Mouse (Mus musculus) heart, embryonic 14.5 days (tissue): ENCODE data around the gene Polg. TPM values are rescaled to one million over a fixed set of nuclear protein-coding genes. Genes with fewer than 3 reads are reported as not detected.

Source experiments
- ATAC-seq: fragments of 200-750 bp; cut with Nextera tagmentation; 2 replicates; pipeline ENCODE4 v1.8.0; 2017; ENCODE audit warnings: low read depth, moderate TSS enrichment; ENCODE audit not compliant: insufficient number of reproducible peaks, insufficient read depth, low FRiP score
- H3K27ac ChIP-seq, 2 experiments: fragments of 200-500 bp in 1 of 2; fragments of 300-500 bp in 1 of 2; sonication (generic) in 1 of 2; replicated peaks in 1 of 2; 2 replicates each; pipeline ENCODE4 v1.5.1; 2012 to 2014; ENCODE audit warnings: low read depth in 2 of 2, low read length in 2 of 2, control low read depth in 1 of 2, mild to moderate bottlenecking in 1 of 2, mixed read lengths in 1 of 2; ENCODE audit not compliant: control insufficient read depth in 1 of 2, insufficient read depth in 1 of 2
- H3K27me3 ChIP-seq: fragments of 300-500 bp; sonication (generic); 2 replicates; pipeline ENCODE4 v1.6.1; 2014; ENCODE audit warnings: mild to moderate bottlenecking, low read length, control low read depth; ENCODE audit not compliant: control insufficient read depth, insufficient read depth
- H3K36me3 ChIP-seq: fragments of 300-500 bp; sonication (generic); 2 replicates; pipeline ENCODE4 v1.6.1; 2014; ENCODE audit warnings: mild to moderate bottlenecking, control low read depth, low read length, mixed read lengths; ENCODE audit not compliant: control insufficient read depth, insufficient read depth
- H3K4me1 ChIP-seq, 2 experiments: fragments of 200-500 bp in 1 of 2; fragments of 300-500 bp in 1 of 2; sonication (generic) in 1 of 2; 2 replicates each; pipeline ENCODE4 v1.6.1; 2012 to 2014; ENCODE audit warnings: low read length in 2 of 2, control low read depth in 1 of 2, mixed read lengths in 1 of 2; ENCODE audit not compliant: control insufficient read depth in 2 of 2, insufficient read depth in 2 of 2
- H3K4me2 ChIP-seq: fragments of 300-500 bp; sonication (generic); 2 replicates; pipeline ENCODE4 v1.6.1; 2014; ENCODE audit warnings: mild to moderate bottlenecking, low read length
- H3K4me3 ChIP-seq, 2 experiments: fragments of 200-500 bp in 1 of 2; fragments of 300-500 bp in 1 of 2; sonication (generic) in 1 of 2; 2 replicates each; pipeline ENCODE4 v1.5.1; 2012 to 2014; ENCODE audit warnings: low read length in 2 of 2, mild to moderate bottlenecking in 2 of 2, control low read depth in 1 of 2, low read depth in 1 of 2, moderate library complexity in 1 of 2; ENCODE audit not compliant: control insufficient read depth in 1 of 2, insufficient read depth in 1 of 2
- H3K9ac ChIP-seq: fragments of 300-500 bp; sonication (generic); 2 replicates; pipeline ENCODE4 v1.6.1; 2014; ENCODE audit warnings: mild to moderate bottlenecking, low read length
- H3K9me3 ChIP-seq: fragments of 300-500 bp; sonication (generic); 2 replicates; pipeline ENCODE4 v1.6.1; 2016; ENCODE audit warnings: low read length, control low read depth; ENCODE audit not compliant: control insufficient read depth
- WGBS: fragments of 180-500 bp; shearing (Covaris S2); extraction: QIAGEN DNeasy Blood & Tissue Kit; methylation state at CpG from one replicate; pipeline ENCODE4 v1.1.7; 2014; 5-methylcytosine and 5-hydroxymethylcytosine counted together
- polyA plus RNA-seq: library from polyadenylated mRNA; unstranded; fragments of >200 nt; fragmentation: Nextera tagmentation; extraction: Ambion mirVana; gene quantifications from 2 replicates; pipeline ENCODE4 v1.2.1, GENCODE M21; 2014

Gene Polg
- polyA plus RNA-seq, 1 experiment from 2014 or later: 31.0 TPM

DNA sequence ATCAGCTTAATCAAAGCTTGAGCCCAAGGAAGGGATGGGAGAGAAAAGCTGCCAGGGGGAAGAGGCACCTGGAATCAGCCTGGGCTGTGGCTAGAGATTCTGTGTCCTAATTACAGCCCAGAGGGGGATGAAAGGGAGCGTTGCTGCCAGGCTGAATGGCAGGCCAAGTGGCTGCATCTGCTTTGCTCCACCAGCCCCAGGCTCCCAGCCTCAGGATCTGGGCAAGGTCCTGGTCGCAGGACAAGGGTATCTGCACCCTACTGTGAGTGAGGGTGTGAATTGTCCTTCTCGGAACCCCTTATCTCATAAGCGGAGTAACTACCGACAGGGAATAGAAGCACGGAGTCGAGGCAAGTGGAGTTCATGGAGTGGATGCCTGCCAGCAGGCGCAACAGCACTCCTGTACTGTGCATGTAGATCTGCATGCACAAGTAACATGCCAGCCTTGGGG lies 35.4 kb upstream of the Polg start:
- no peak overlapping the region for H3K9ac ChIP-seq
- peaks cover 0 to 11% of the 10 kb centered on the region in 2 experiments; a peak in 2 of 4 replicates for H3K4me1 ChIP-seq
- ATAC-seq: no peak
- H3K9me3 ChIP-seq: no peaks in the 10 kb centered on the region
- H3K36me3 ChIP-seq: no peaks in the 10 kb centered on the region
- no peak overlapping the region for H3K4me2 ChIP-seq
- 5% methylated on average over 8 of the region's 8 CpGs for WGBS
- H3K27me3 ChIP-seq: peaks cover 99% of the 10 kb centered on the region
- H3K27ac ChIP-seq: no peak overlapping the region
- no peak overlapping the region for H3K4me3 ChIP-seq

DNA sequence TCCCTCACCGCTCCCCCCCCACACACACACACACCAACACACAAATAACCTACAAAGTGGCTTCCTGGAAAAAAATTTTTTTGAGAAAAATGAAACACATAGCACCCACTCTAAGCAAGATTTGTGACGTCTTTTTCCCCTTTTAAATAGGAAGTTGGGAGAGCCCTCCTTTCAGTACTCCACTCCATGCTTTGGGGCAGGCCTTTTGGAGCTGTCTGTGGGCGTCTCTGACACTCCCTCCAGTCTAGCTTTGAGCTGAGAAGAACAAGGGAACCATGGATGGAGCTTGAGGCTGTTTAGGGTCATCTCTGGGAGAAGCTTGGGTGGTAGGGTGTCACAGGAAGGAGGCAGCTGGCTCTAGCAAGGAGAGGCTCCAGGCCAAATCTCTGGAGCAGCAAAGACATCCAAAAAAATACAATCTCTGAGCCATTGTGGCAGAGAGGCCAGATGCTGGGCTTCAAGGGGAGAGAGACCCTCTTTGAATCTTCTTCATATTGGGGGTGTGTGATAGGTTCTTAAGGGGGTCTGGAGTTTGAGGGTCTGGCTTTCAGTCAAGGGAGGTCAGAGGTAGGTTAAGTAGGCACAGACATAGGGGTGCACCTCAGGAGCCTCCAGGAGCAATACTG lies 34.6 kb upstream of the Polg start:
- 0% methylated on average over 3 of the region's 3 CpGs for WGBS
- no peak overlapping the region for H3K27ac ChIP-seq
- H3K4me1 ChIP-seq: peaks cover 0 to 14% of the 10 kb centered on the region in 2 experiments; a peak in 2 of 4 replicates
- no peaks in the 10 kb centered on the region for H3K9me3 ChIP-seq
- no peak overlapping the region for H3K9ac ChIP-seq
- no peak overlapping the region for H3K4me2 ChIP-seq
- no peak for ATAC-seq
- peaks cover 98% of the 10 kb centered on the region for H3K27me3 ChIP-seq
- H3K4me3 ChIP-seq: no peak overlapping the region
- H3K36me3 ChIP-seq: no peaks in the 10 kb centered on the region

DNA sequence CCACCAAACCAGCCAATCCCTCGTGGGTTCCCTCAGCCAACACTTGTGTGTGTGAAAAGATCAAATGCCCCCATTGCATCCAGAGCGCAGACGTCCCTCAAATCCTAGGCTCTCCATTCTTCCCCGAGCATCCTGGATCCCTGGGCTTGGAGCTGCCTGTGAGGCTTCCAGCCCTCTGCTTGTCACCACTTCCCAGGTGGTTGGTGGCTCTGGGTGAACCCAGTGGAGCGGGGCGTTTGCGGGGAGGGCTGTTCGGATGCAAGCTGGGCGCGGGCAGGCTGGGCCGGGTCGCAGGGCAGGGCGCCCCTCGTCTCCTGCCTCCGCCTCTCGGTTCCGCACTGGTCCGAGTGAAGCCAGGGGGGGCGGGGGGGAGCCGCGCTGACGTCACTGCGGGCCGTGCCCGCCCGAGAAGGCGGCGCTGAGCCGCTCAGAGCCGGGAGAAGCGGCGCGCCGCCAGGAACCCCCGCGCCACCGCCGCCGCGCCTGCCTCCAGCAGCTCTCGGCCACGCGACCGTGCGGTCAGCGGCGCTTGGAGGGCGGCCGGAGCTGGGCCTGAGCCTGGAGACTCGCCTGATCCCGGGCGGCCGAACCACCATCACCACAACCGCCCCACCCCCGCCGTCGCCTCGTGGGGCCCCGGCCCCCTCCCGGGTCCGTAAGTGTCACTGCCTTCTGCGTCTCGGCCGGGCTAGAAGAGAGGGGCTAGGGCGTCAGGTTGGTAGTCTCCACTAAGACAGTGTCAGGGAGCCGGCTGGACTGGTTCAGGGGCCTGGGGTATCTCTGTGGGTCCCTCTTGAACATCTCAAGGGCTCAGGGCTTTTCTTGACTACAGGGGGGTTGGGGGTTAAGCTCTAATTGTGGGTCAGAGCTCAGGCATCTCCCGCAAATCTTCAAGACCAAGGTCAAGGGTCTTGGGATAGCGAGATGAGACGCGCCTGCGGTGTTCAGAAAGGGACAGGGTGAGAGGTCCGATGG lies 33.7 kb upstream of the Polg start:
- Histone ChIP-seq H3K4me3 (no peak overlapping the region; a peak in 1 of 4 replicates), H3K9ac (no peak overlapping the region), H3K4me2 (peak overlapping the region; percentile 21), H3K9me3 (no peaks in the 10 kb centered on the region), H3K27ac (no peak overlapping the region), H3K4me1 (peaks cover 0 to 8% of the 10 kb centered on the region in 2 experiments; a peak in 2 of 4 replicates), H3K27me3 (peaks cover 98% of the 10 kb centered on the region), H3K36me3 (no peaks in the 10 kb centered on the region)
- under 1% methylated on average over 49 of the region's 72 CpGs for WGBS
- no peak for ATAC-seq

DNA sequence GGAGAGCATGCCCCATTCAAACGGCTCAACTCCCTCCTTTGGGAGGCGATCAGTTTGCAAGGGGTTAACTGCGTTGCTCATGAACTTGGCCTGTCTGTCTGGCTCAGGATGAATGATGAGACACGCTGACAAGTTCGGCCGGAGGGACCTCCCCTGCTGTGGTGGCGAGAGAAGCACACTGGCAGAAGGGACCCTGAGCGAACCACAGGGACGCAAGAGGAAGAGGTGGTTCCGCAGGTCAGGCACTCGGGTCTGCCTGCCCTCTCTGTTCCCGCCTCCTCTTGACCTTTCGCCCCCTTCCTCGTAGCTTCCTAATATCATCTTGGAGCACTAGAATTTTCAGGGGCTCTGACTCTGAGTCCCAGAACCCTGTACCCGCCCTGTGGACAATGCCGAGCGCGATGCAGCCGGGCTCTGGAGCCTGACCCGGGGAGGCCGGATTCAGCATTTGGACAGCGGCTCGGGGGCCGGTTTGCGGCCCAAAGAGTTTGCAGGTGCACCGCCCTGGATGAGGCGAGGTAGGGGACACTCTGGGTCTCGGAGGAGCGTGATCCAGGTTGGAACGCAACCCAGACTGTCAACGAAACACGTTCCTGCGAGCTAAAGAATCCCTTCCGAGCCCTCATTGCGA lies 32.9 kb upstream of the Polg start:
- no peaks in the 10 kb centered on the region for H3K36me3 ChIP-seq
- H3K9me3 ChIP-seq: no peaks in the 10 kb centered on the region
- WGBS: 3% methylated on average over 34 of the region's 35 CpGs
- H3K27ac ChIP-seq: no peak overlapping the region
- no peak overlapping the region for H3K9ac ChIP-seq
- H3K27me3 ChIP-seq: peaks cover 98% of the 10 kb centered on the region
- ATAC-seq: no peak
- no peak overlapping the region for H3K4me2 ChIP-seq
- peaks cover 0 to 3% of the 10 kb centered on the region in 2 experiments; a peak in 1 of 4 replicates for H3K4me1 ChIP-seq
- H3K4me3 ChIP-seq: no peak overlapping the region

DNA sequence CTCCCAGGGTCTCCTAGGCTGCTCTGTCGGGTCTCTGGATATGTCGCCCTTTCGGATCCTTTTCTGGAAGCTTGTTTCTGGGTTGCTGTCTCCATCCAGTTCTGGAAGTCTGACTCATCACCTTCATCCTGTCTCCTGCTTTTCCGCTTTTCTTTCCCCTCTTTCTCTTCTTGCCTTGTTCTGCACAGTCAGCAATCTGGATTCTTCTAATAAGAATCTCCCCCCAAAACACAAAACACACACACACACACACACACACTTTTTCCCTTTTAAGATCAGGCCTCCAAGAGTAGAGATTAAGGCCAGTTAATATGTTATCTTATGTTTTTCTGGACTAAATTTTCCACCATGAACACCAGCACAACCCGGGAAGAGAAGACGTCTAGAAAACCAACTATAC lies 32.2 kb upstream of the Polg start:
- Histone ChIP-seq H3K9me3 (no peaks in the 10 kb centered on the region), H3K4me1 (peaks cover 0 to 3% of the 10 kb centered on the region in 2 experiments; a peak in 1 of 4 replicates), H3K4me2 (no peak overlapping the region), H3K27ac (no peak overlapping the region), H3K27me3 (peaks cover 97% of the 10 kb centered on the region), H3K9ac (no peak overlapping the region), H3K36me3 (no peaks in the 10 kb centered on the region), H3K4me3 (no peak overlapping the region)
- no peak for ATAC-seq
- 4% methylated on average over 6 of the region's 6 CpGs for WGBS

DNA sequence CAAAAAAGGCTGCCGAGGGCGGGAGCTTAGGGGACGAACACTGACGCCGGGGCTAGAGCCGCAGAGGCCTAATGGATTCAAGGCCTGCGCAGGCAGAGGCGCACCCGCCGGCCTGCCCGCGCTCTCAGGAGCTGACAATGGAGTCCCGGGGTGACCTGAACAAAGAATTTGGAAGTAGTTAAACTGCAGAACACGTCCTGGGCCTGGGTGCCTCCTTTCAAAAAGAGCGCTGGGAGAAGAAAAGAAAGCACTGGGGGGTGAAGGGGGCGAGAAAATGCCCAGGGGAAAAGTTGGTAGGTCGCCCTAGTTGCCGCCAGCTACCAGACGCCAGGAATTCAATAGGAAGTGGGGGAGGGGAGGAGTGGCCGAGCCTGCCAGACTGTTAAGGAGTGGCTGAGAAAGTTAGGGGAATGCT lies 31.5 kb upstream of the Polg start:
- ATAC-seq: no peak
- Histone ChIP-seq H3K4me2 (no peak overlapping the region), H3K27ac (no peak overlapping the region), H3K9ac (no peak overlapping the region), H3K27me3 (peaks cover 97% of the 10 kb centered on the region), H3K36me3 (no peaks in the 10 kb centered on the region), H3K9me3 (no peaks in the 10 kb centered on the region), H3K4me3 (no peak overlapping the region), H3K4me1 (peaks cover 0 to 3% of the 10 kb centered on the region in 2 experiments; a peak in 1 of 4 replicates)
- WGBS: 2% methylated on average over 20 of the region's 20 CpGs

DNA sequence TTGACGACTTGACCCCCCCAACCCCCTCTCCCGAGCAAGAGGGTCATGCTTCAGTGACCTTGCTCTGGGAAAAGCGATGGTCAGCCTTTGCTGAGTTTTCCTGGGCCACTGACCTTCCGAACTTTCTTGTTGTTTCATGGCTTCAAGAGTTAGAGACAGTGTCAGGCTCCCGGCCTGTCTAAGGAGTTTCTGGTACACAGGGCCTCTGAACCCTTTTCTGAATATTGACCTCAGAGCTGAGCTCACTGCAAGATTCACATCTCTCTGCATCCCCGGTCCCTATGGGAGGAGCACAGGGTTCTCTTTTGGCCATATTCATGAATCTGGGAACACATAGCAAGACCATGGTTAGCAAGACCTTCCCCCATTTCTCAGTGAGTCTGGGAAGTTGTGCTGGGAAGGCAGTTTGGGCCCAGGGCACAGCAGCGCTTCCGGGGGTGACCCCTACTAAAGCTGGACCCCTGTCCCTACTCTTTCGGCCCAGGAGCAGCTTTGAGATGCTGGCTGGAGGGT lies 30.7 kb upstream of the Polg start:
- Histone ChIP-seq H3K27me3 (peaks cover 90% of the 10 kb centered on the region), H3K4me2 (no peak overlapping the region), H3K9ac (no peak overlapping the region), H3K27ac (no peak overlapping the region), H3K36me3 (no peaks in the 10 kb centered on the region), H3K4me3 (no peak overlapping the region), H3K9me3 (no peaks in the 10 kb centered on the region), H3K4me1 (peaks cover 0 to 3% of the 10 kb centered on the region in 2 experiments; a peak in 1 of 4 replicates)
- WGBS: 8% methylated on average over 9 of the region's 9 CpGs
- ATAC-seq: no peak
